Mouse (Mus musculus) brain, embryonic 14.5 days (tissue): ENCODE data around the gene Olfr2.

Experiments used
- CTCF ChIP-seq: fragments of 200-500 bp; IDR thresholded peaks from 2 replicates; pipeline ENCODE4 v1.5.1; 2012; ENCODE audit warnings: inconsistent platforms, mild to moderate bottlenecking, moderate library complexity, borderline replicate concordance; ENCODE audit not compliant: insufficient read depth, insufficient read length; ENCODE audit errors: extremely low read depth
- POLR2A ChIP-seq: fragments of 200-500 bp; IDR thresholded peaks from 2 replicates; pipeline ENCODE4 v1.6.1; 2012; ENCODE audit warnings: mild to moderate bottlenecking, inconsistent platforms, borderline replicate concordance; ENCODE audit not compliant: poor library complexity, insufficient read depth, insufficient read length, severe bottlenecking; ENCODE audit errors: extremely low read depth

DNA sequence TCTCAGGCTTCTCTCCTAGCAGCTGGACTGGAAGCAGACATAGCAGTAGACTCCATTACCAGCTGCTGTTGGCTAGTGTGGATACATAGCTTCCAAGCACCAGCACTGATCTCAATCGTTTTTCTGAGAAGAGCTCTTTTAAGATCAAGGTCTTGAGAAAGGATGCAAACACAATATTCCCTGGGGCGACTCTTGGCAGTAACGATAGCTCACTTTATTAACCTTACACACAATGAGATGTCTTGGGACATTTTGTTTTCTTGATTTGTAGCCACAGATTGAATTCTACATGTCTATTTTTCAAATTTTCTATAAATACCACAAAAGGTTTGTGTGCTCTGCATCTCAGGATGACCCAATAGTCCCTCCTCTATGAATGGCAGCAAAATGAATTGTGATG, 57.7 kb downstream of the Olfr2 start, which contains the start of gene Olfr710:
- no peak for TF ChIP-seq CTCF
- no peak for TF ChIP-seq POLR2A
